Mouse (Mus musculus) neural tube, embryonic 13.5 days (tissue): Measurements from ENCODE around the gene Grb2. TPM values are rescaled to one million over a fixed set of nuclear protein-coding genes. Genes with fewer than 3 reads are reported as not detected.

Experiments
- ATAC-seq: fragments of 200-750 bp; cut with Nextera tagmentation; 2 replicates; pipeline ENCODE4 v1.8.0; 2017; ENCODE audit warnings: low read depth, mild to moderate bottlenecking, moderate TSS enrichment, moderate library complexity
- H3K27ac ChIP-seq: fragments of 300-500 bp; sonication (generic); replicated peaks from 2 replicates; pipeline ENCODE4 v1.5.1; 2015; ENCODE audit warnings: moderate library complexity, mild to moderate bottlenecking, inconsistent platforms
- H3K27me3 ChIP-seq: fragments of 300-500 bp; sonication (generic); 2 replicates; pipeline ENCODE4 v1.6.1; 2015; ENCODE audit warnings: mild to moderate bottlenecking, inconsistent platforms
- H3K36me3 ChIP-seq: fragments of 300-500 bp; sonication (generic); 2 replicates; pipeline ENCODE4 v1.6.1; 2015; ENCODE audit warnings: mild to moderate bottlenecking, inconsistent platforms
- H3K4me1 ChIP-seq: fragments of 300-500 bp; sonication (generic); replicated peaks from 2 replicates; pipeline ENCODE4 v1.6.1; 2015; ENCODE audit warnings: inconsistent platforms
- H3K4me2 ChIP-seq: fragments of 300-500 bp; sonication (generic); 2 replicates; pipeline ENCODE4 v1.6.1; 2015; ENCODE audit warnings: inconsistent platforms, mild to moderate bottlenecking, moderate library complexity
- H3K4me3 ChIP-seq: fragments of 300-500 bp; sonication (generic); 2 replicates; pipeline ENCODE4 v1.5.1; 2015; ENCODE audit warnings: mild to moderate bottlenecking, inconsistent platforms
- H3K9ac ChIP-seq: fragments of 300-500 bp; sonication (generic); 2 replicates; pipeline ENCODE4 v1.6.1; 2015; ENCODE audit warnings: moderate library complexity, mild to moderate bottlenecking, inconsistent platforms
- H3K9me3 ChIP-seq: fragments of 300-500 bp; sonication (generic); 2 replicates; pipeline ENCODE4 v1.6.1; 2016; ENCODE audit warnings: inconsistent platforms
- WGBS: fragments of 180-500 bp; shearing (Covaris S2); methylation state at CpG from one replicate; pipeline ENCODE4 v1.1.7; 2015; 5-methylcytosine and 5-hydroxymethylcytosine counted together
- polyA plus RNA-seq: library from polyadenylated mRNA; unstranded; fragments of >200 nt; fragmentation: Nextera tagmentation; extraction: Ambion mirVana; gene quantifications from 2 replicates; pipeline ENCODE4 v1.2.1, GENCODE M21; 2015

Grb2 gene
- polyA plus RNA-seq, 1 experiment from 2014 or later, result 189 TPM

GRCm38 (mm10) chr11:115693979-115694578, 14.3 kb downstream of the Grb2 start:
- H3K4me2 ChIP-seq, result no peak overlapping the region
- H3K9ac ChIP-seq, result no peak overlapping the region
- no peaks in the 10 kb centered on the region for H3K27me3 ChIP-seq
- no peak overlapping the region for H3K4me3 ChIP-seq
- peaks cover 22% of the 10 kb centered on the region for H3K36me3 ChIP-seq
- peaks cover 53% of the 10 kb centered on the region for H3K4me1 ChIP-seq
- ATAC-seq, result no peak
- H3K9me3 ChIP-seq, result no peaks in the 10 kb centered on the region
- H3K27ac ChIP-seq, result no peak overlapping the region
- WGBS, result 90% methylated on average over 12 of the region's 12 CpGs

- 77% methylated on average over 5 of the region's 5 CpGs for WGBS
- Histone ChIP-seq H3K27me3 (no peaks in the 10 kb centered on the region), H3K9ac (no peak overlapping the region), H3K9me3 (no peaks in the 10 kb centered on the region), H3K27ac (no peak overlapping the region), H3K4me3 (no peak overlapping the region), H3K4me1 (peaks cover 40% of the 10 kb centered on the region), H3K36me3 (peaks cover 21% of the 10 kb centered on the region), H3K4me2 (no peak overlapping the region)
- ATAC-seq, result no peak
Observed at GRCm38 (mm10) chr11:115692800-115693199, 15.6 kb downstream of the Grb2 start.

DNA sequence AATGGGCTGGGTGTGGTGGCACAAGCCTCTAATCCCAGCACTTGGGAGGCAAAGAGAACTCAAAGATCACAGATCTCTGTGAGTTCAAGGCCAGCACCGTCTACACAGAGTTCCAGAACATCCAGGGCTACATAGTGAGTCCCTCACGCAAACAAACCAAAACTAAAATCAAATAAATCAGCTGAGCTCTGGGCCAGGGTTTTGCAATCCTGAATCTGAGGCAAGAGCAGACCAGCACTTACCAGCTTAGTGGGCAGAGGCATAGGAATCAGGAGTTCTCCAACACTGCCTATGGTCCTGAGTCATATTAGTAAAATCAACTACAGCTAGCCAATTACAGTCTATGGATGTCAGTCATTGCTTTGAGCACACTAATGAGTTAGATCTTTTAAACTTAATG, 16.4 kb downstream of the Grb2 start:
- Histone ChIP-seq H3K4me2 (no peak overlapping the region), H3K9me3 (no peaks in the 10 kb centered on the region), H3K36me3 (peaks cover 13% of the 10 kb centered on the region), H3K9ac (no peak overlapping the region), H3K27me3 (no peaks in the 10 kb centered on the region), H3K27ac (no peak overlapping the region), H3K4me3 (no peak overlapping the region), H3K4me1 (peaks cover 32% of the 10 kb centered on the region)
- no peak for ATAC-seq
- WGBS, result 91% methylated on average over 2 of the region's 2 CpGs

GRCm38 (mm10) chr11:115691511-115691910, 16.9 kb downstream of the Grb2 start:
- H3K4me3 ChIP-seq, result no peak overlapping the region
- peaks cover 11% of the 10 kb centered on the region for H3K36me3 ChIP-seq
- no peaks in the 10 kb centered on the region for H3K9me3 ChIP-seq
- no peak overlapping the region for H3K4me2 ChIP-seq
- no peak overlapping the region for H3K27ac ChIP-seq
- no peaks in the 10 kb centered on the region for H3K27me3 ChIP-seq
- no peak overlapping the region for H3K9ac ChIP-seq
- H3K4me1 ChIP-seq, result peaks cover 28% of the 10 kb centered on the region
- no peak for ATAC-seq
- 94% methylated on average over 5 of the region's 5 CpGs for WGBS

DNA sequence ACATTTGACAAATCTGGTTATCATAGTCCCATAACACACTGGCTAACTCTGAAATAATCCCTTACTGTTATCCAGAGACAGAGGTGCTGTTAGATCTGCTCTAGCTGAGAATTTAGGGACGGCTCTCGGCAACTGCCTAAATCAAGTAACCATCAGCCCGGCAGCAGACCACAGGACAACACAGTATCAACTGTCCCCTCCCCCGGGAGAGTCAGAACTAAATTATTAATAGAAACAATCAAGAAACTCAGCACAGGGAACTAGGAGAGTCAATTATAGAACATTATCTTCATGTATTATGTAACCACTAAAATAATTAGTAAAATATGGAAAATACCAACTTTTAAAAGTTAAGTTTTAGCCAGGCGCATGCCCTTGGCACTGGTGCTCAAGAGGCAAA, 17.4 kb downstream of the Grb2 start:
- WGBS, result 77% methylated on average over 5 of the region's 5 CpGs
- ATAC-seq, result no peak

DNA sequence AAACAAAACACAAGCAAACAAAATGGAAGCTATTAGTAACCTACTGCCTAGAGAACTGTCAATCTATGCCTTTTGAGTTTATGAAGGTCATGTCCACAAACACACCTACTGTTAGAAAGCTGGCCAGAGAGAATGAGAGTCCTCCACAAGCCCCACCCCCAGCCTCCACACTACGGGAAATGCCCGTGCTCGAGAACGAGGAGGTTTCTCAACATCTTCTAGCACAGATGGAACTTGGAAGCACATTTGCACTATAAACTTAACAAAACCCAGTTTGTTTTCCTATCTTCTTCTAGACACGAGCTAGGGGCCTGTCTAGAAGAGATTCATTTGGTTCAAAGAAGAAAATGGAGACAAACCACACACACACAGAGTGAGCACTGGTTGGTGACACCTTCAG, 18.0 kb downstream of the Grb2 start:
- ATAC-seq, result no peak
- Histone ChIP-seq H3K9ac (no peak overlapping the region), H3K4me2 (no peak overlapping the region), H3K4me3 (no peak overlapping the region), H3K27ac (no peak overlapping the region), H3K9me3 (no peaks in the 10 kb centered on the region), H3K4me1 (peaks cover 23% of the 10 kb centered on the region), H3K36me3 (peaks cover 8% of the 10 kb centered on the region), H3K27me3 (no peaks in the 10 kb centered on the region)
- 92% methylated on average over 5 of the region's 5 CpGs for WGBS

More for the DNA sequence above, 17.4 kb downstream of the Grb2 start:
- Histone ChIP-seq H3K9me3 (no peaks in the 10 kb centered on the region), H3K4me3 (no peak overlapping the region), H3K27me3 (no peaks in the 10 kb centered on the region), H3K27ac (no peak overlapping the region), H3K4me2 (no peak overlapping the region), H3K9ac (no peak overlapping the region), H3K4me1 (peaks cover 25% of the 10 kb centered on the region), H3K36me3 (peaks cover 10% of the 10 kb centered on the region)

DNA sequence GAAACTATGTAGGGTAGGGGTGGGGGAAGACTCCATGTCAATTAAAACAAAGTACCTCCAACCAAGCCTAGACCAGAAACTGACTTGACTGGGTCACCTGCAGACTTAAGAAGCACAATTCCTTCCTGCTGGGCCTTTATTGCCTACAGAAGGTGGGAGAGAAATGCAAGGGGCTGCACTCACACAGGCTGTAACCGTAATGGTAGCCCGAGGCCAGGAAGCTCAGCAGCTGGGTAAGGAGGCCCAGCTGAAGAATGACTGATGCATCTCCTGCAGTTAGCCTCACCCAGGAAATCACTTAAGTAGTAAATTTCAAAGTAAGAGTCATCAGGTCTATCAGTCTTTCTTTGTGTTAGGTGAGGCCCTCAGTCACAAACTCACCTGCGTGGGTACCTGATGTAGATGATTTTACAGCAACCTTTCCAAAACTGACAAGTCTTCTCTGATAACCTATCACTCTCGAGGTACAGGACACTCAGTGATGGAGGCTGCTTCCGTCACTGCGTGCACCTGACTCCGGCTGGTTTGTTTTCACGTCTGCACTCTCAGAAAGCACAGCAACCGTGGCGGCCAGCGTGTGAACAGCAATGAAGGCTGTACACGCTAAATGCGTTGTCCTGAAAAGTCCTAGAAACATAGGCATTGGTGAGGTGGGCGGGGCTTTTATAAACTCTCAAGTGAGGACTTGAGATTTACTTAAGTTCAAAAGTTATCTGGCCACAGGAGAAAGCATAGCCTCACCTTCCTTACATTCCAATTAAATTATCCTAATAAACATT, 19.1 kb downstream of the Grb2 start:
- 92% methylated on average over 14 of the region's 14 CpGs for WGBS
- H3K4me2 ChIP-seq, result no peak overlapping the region
- no peaks in the 10 kb centered on the region for H3K9me3 ChIP-seq
- H3K4me1 ChIP-seq, result peaks cover 20% of the 10 kb centered on the region
- H3K9ac ChIP-seq, result no peak overlapping the region
- no peaks in the 10 kb centered on the region for H3K27me3 ChIP-seq
- ATAC-seq, result no peak
- H3K4me3 ChIP-seq, result no peak overlapping the region
- H3K27ac ChIP-seq, result no peak overlapping the region
- H3K36me3 ChIP-seq, result peaks cover 8% of the 10 kb centered on the region

GRCm38 (mm10) chr11:115686369-115686768, 22.0 kb downstream of the Grb2 start:
- no peaks in the 10 kb centered on the region for H3K27me3 ChIP-seq
- no peak for ATAC-seq
- H3K9ac ChIP-seq, result no peak overlapping the region
- no peaks in the 10 kb centered on the region for H3K9me3 ChIP-seq
- H3K36me3 ChIP-seq, result peaks cover 28% of the 10 kb centered on the region
- 91% methylated on average over 6 of the region's 6 CpGs for WGBS
- peaks cover 7% of the 10 kb centered on the region; the same call in 1 of the 2 replicates for H3K4me1 ChIP-seq
- H3K27ac ChIP-seq, result no peak overlapping the region
- no peak overlapping the region for H3K4me2 ChIP-seq
- H3K4me3 ChIP-seq, result no peak overlapping the region

GRCm38 (mm10) chr11:115685954-115686353, 22.4 kb downstream of the Grb2 start:
- ATAC-seq, result no peak

GRCm38 (mm10) chr11:115684877-115685276, 23.5 kb downstream of the Grb2 start:
- H3K9me3 ChIP-seq, result no peaks in the 10 kb centered on the region
- H3K27me3 ChIP-seq, result no peaks in the 10 kb centered on the region
- H3K9ac ChIP-seq, result no peak overlapping the region
- ATAC-seq, result no peak
- 95% methylated on average over 6 of the region's 6 CpGs for whole genome bisulfite sequencing
- H3K4me3 ChIP-seq, result no peak overlapping the region
- H3K27ac ChIP-seq, result no peak overlapping the region
- no peak overlapping the region for H3K4me2 ChIP-seq
- peaks cover 7% of the 10 kb centered on the region; the same call in 1 of the 2 replicates for H3K4me1 ChIP-seq
- peaks cover 28% of the 10 kb centered on the region for H3K36me3 ChIP-seq

More at GRCm38 (mm10) chr11:115685954-115686353, 22.4 kb downstream of the Grb2 start:
- Histone ChIP-seq H3K9me3 (no peaks in the 10 kb centered on the region), H3K4me2 (no peak overlapping the region), H3K27me3 (no peaks in the 10 kb centered on the region), H3K27ac (no peak overlapping the region), H3K9ac (no peak overlapping the region), H3K4me1 (peaks cover 7% of the 10 kb centered on the region; the same call in 1 of the 2 replicates), H3K4me3 (no peak overlapping the region), H3K36me3 (peaks cover 28% of the 10 kb centered on the region)
- 80% methylated on average over 7 of the region's 7 CpGs for WGBS

GRCm38 (mm10) chr11:115683326-115683725, 25.1 kb downstream of the Grb2 start:
- no peak for ATAC-seq
- Histone ChIP-seq H3K27me3 (no peaks in the 10 kb centered on the region), H3K4me1 (peaks cover 7% of the 10 kb centered on the region; the same call in 1 of the 2 replicates), H3K27ac (no peak overlapping the region), H3K9ac (no peak overlapping the region), H3K9me3 (no peaks in the 10 kb centered on the region), H3K4me3 (no peak overlapping the region), H3K4me2 (no peak overlapping the region), H3K36me3 (peaks cover 25% of the 10 kb centered on the region)
- 94% methylated on average over 5 of the region's 5 CpGs for WGBS

DNA sequence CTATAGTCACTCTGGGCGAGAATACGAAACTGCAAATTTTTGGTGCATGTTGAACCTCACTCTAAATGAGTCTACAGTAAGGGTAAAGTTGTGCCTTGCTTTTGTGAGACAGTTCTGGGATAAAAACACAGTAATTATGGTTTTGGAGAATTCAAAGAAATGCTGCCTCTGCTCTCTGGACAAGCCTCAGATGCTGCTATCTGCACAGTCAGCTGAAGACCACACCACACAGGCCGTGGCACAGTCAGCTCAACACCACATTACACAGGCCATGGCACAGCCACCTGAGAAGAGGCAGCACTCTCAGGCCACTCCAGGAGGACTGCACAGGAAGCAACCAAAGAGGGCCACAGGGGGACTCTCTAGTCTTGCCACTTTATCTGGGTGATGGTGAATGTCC, 26.0 kb downstream of the Grb2 start:
- 100% methylated on average over 3 of the region's 3 CpGs for WGBS
- ATAC-seq, result no peak
- H3K4me2 ChIP-seq, result no peak overlapping the region
- no peak overlapping the region for H3K27ac ChIP-seq
- H3K9ac ChIP-seq, result no peak overlapping the region
- H3K27me3 ChIP-seq, result no peaks in the 10 kb centered on the region
- H3K36me3 ChIP-seq, result peaks cover 27% of the 10 kb centered on the region
- H3K4me3 ChIP-seq, result no peak overlapping the region
- no peaks in the 10 kb centered on the region for H3K9me3 ChIP-seq
- peaks cover 7% of the 10 kb centered on the region; the same call in 1 of the 2 replicates for H3K4me1 ChIP-seq
